Mouse (Mus musculus) neural tube, embryonic 12.5 days (tissue): ENCODE measurements around the gene Prr36. TPM values are rescaled to one million over a fixed set of nuclear protein-coding genes. Genes with fewer than 3 reads are reported as not detected.

Experiments
- ATAC-seq: fragments of 200-750 bp; cut with Nextera tagmentation; 2 replicates; pipeline ENCODE4 v1.8.0; 2017; ENCODE audit warnings: low read depth, mild to moderate bottlenecking, moderate TSS enrichment, moderate library complexity; ENCODE audit not compliant: low FRiP score
- H3K27ac ChIP-seq: fragments of 300-500 bp; sonication (generic); 2 replicates; pipeline ENCODE4 v1.5.1; 2016
- H3K27me3 ChIP-seq: fragments of 300-500 bp; sonication (generic); replicated peaks from 2 replicates; pipeline ENCODE4 v1.6.1; 2016; ENCODE audit warnings: mild to moderate bottlenecking
- H3K36me3 ChIP-seq: fragments of 300-500 bp; sonication (generic); 2 replicates; pipeline ENCODE4 v1.6.1; 2016; ENCODE audit warnings: mild to moderate bottlenecking
- H3K4me1 ChIP-seq: fragments of 300-500 bp; sonication (generic); 2 replicates; pipeline ENCODE4 v1.6.1; 2016
- H3K4me2 ChIP-seq: fragments of 300-500 bp; sonication (generic); replicated peaks from 2 replicates; pipeline ENCODE4 v1.6.1; 2016; ENCODE audit warnings: mild to moderate bottlenecking
- H3K4me3 ChIP-seq: fragments of 300-500 bp; sonication (generic); 2 replicates; pipeline ENCODE4 v1.5.1; 2016
- H3K9ac ChIP-seq: fragments of 300-500 bp; sonication (generic); 2 replicates; pipeline ENCODE4 v1.6.1; 2016; ENCODE audit warnings: mild to moderate bottlenecking
- H3K9me3 ChIP-seq: fragments of 300-500 bp; sonication (generic); 2 replicates; pipeline ENCODE4 v1.6.1; 2016; ENCODE audit warnings: mild to moderate bottlenecking
- WGBS: fragments of 180-500 bp; shearing (Covaris S2); methylation state at CpG from one replicate; pipeline ENCODE4 v1.1.7; 2016; 5-methylcytosine and 5-hydroxymethylcytosine counted together
- polyA plus RNA-seq: library from polyadenylated mRNA; unstranded; fragments of >200 nt; fragmentation: Nextera tagmentation; extraction: Ambion mirVana; gene quantifications from 2 replicates; pipeline ENCODE4 v1.2.1, GENCODE M21; 2016

Gene Prr36
- polyA plus RNA-seq, 1 experiment from 2014 or later, result 40.7 TPM

- Histone ChIP-seq H3K27me3 (peaks cover 4% of the 10 kb centered on the region; the same call in 1 of the 2 replicates), H3K4me3 (peak within 1 kb of the TSS; percentile 86), H3K36me3 (peaks cover 41% of the 10 kb centered on the region), H3K4me2 (peak within 1 kb of the TSS; percentile 88), H3K27ac (peak within 1 kb of the TSS; percentile 80), H3K9ac (peak within 1 kb of the TSS; percentile 83), H3K4me1 (peaks cover 36% of the 10 kb centered on the region), H3K9me3 (no peaks in the 10 kb centered on the region)
- peak; percentile 86 for ATAC-seq
- WGBS, result under 1% methylated on average over 69 of the region's 69 CpGs
Measured at GRCm38 (mm10) chr8:4252934-4253841, 35.9 kb upstream of the Prr36 start, which contains the start of gene Snapc2. TSS of gene Snapc2 (plus strand) at chr8:4253080.

- no peak for ATAC-seq
Measured at GRCm38 (mm10) chr8:4252116-4252760, 35.0 kb upstream of the Prr36 start.

GRCm38 (mm10) chr8:4250306-4250970, 33.2 kb upstream of the Prr36 start:
- Histone ChIP-seq H3K9me3 (no peaks in the 10 kb centered on the region), H3K27ac (no peak overlapping the region), H3K4me3 (no peak overlapping the region), H3K4me1 (peaks cover 19% of the 10 kb centered on the region; the same call in 1 of the 2 replicates), H3K4me2 (no peak overlapping the region; the same call in 1 of the 2 replicates), H3K9ac (no peak overlapping the region), H3K36me3 (peaks cover 51% of the 10 kb centered on the region), H3K27me3 (peaks cover 9% of the 10 kb centered on the region; the same call in 1 of the 2 replicates)
- WGBS, result 30% methylated on average over 26 of the region's 26 CpGs
- peak; percentile 5 for ATAC-seq

More at GRCm38 (mm10) chr8:4252116-4252760, 35.0 kb upstream of the Prr36 start:
- peak overlapping the region; percentile 86 for H3K4me3 ChIP-seq
- peaks cover 26% of the 10 kb centered on the region for H3K4me1 ChIP-seq
- H3K9ac ChIP-seq, result peak overlapping the region; percentile 83; the same call in 1 of the 2 replicates
- WGBS, result 48% methylated on average over 8 of the region's 8 CpGs
- H3K27ac ChIP-seq, result no peak overlapping the region
- peaks cover 9% of the 10 kb centered on the region; the same call in 1 of the 2 replicates for H3K27me3 ChIP-seq
- peaks cover 50% of the 10 kb centered on the region for H3K36me3 ChIP-seq
- no peaks in the 10 kb centered on the region for H3K9me3 ChIP-seq
- H3K4me2 ChIP-seq, result peak overlapping the region; percentile 88

- peaks cover 13% of the 10 kb centered on the region; the same call in 1 of the 2 replicates for H3K4me1 ChIP-seq
- H3K9ac ChIP-seq, result 0 out of 2 replicates have a peak overlapping the region, but pooled peaks have one; percentile 2
- peaks cover 9% of the 10 kb centered on the region; the same call in 1 of the 2 replicates for H3K27me3 ChIP-seq
- H3K36me3 ChIP-seq, result peaks cover 54% of the 10 kb centered on the region
- no peak overlapping the region for H3K4me3 ChIP-seq
- no peak for ATAC-seq
- H3K9me3 ChIP-seq, result no peaks in the 10 kb centered on the region
- H3K4me2 ChIP-seq, result no peak overlapping the region
- WGBS, result 18% methylated on average over 29 of the region's 29 CpGs
- no peak overlapping the region for H3K27ac ChIP-seq
Measured at GRCm38 (mm10) chr8:4249213-4249612, 32.0 kb upstream of the Prr36 start.

DNA sequence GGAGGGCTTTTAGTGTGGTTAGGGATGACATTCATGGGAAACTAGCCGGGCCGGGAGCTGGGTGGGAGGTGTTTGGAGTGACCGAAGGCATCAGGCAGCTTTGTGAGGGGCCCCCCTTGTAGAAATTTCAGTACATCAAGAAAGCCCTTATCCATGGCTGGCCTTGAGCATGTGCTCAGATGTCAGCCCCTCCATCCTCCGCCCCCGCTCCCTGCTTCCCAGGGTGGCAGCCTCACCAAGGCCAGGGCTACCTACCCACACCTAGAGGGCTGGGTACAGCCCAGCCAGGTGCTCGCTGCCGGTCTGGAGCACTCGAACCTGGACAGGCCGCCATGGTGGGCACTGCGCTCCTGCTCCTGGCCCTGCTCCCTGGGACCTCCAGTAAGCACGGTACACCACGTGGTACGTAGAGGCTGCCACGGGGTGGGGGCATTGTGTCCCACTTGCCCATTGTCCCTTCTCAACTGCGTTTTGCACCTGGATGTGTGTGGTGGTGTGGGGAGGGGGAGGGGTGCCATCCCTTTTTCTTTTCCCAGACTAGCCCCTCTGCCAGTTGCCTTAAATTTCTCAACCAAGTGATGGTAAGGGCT, 30.8 kb upstream of the Prr36 start, which contains the start of gene Tgfbr3l:
Gene Tgfbr3l (plus strand): TSS at position 264 of the 590 bp plus-strand sequence.
- Histone ChIP-seq H3K4me2 (no peak within 1 kb of the TSS), H3K4me1 (0 out of 2 replicates have a peak, but pooled peaks cover 5% of the 10 kb centered on the region), H3K27ac (no peak within 1 kb of the TSS), H3K4me3 (no peak within 1 kb of the TSS), H3K9ac (0 out of 2 replicates have a peak within 1 kb of the TSS, but pooled peaks have one; percentile 2), H3K27me3 (peaks cover 9% of the 10 kb centered on the region; the same call in 1 of the 2 replicates), H3K9me3 (no peaks in the 10 kb centered on the region), H3K36me3 (peaks cover 66% of the 10 kb centered on the region)
- 82% methylated on average over 15 of the region's 15 CpGs for WGBS
- ATAC-seq, result no peak

DNA sequence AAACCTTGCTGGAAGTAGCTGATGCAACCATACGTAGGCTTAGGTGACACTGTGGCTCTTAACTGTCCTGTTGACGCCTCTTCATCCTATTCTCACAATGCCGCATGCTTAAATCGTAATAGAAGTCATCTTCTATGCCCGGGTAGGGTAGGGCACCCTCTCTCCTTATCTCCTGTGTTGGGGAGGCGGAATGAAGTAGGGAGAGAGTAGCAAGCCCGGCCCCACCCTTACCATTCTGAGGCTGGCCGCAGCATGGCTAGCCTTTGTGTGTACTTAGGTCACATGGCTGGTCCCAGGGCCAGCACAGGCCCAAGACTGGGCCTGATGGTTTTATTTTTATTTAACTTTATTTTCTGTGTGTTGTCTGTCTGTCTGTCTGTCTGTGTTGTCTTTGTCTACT, 30.0 kb upstream of the Prr36 start:
- 0 out of 2 replicates have a peak, but pooled peaks cover 5% of the 10 kb centered on the region for H3K4me1 ChIP-seq
- H3K9me3 ChIP-seq, result no peaks in the 10 kb centered on the region
- no peak overlapping the region for H3K4me3 ChIP-seq
- H3K27me3 ChIP-seq, result peaks cover 9% of the 10 kb centered on the region; the same call in 1 of the 2 replicates
- H3K27ac ChIP-seq, result no peak overlapping the region
- H3K4me2 ChIP-seq, result no peak overlapping the region
- ATAC-seq, result no peak
- H3K36me3 ChIP-seq, result peaks cover 73% of the 10 kb centered on the region
- no peak overlapping the region for H3K9ac ChIP-seq
- 92% methylated on average over 8 of the region's 8 CpGs for WGBS

- no peaks in the 10 kb centered on the region for H3K9me3 ChIP-seq
- no peak overlapping the region for H3K9ac ChIP-seq
- no peak for ATAC-seq
- H3K4me2 ChIP-seq, result no peak overlapping the region
- no peak overlapping the region for H3K27ac ChIP-seq
- H3K27me3 ChIP-seq, result peaks cover 9% of the 10 kb centered on the region; the same call in 1 of the 2 replicates
- H3K4me1 ChIP-seq, result peaks cover 5% of the 10 kb centered on the region; the same call in 1 of the 2 replicates
- peaks cover 80% of the 10 kb centered on the region for H3K36me3 ChIP-seq
- no peak overlapping the region for H3K4me3 ChIP-seq
- WGBS, result 86% methylated on average over 13 of the region's 13 CpGs
Measured at GRCm38 (mm10) chr8:4245737-4246136, 28.5 kb upstream of the Prr36 start.

GRCm38 (mm10) chr8:4245061-4245460, 27.8 kb upstream of the Prr36 start:
- 92% methylated on average over 5 of the region's 5 CpGs for WGBS
- ATAC-seq, result no peak
- H3K9me3 ChIP-seq, result no peaks in the 10 kb centered on the region
- H3K4me2 ChIP-seq, result no peak overlapping the region
- H3K9ac ChIP-seq, result no peak overlapping the region
- H3K36me3 ChIP-seq, result peaks cover 79% of the 10 kb centered on the region
- peaks cover 9% of the 10 kb centered on the region for H3K4me1 ChIP-seq
- H3K4me3 ChIP-seq, result no peak overlapping the region
- H3K27me3 ChIP-seq, result peaks cover 9% of the 10 kb centered on the region; the same call in 1 of the 2 replicates
- no peak overlapping the region for H3K27ac ChIP-seq

DNA sequence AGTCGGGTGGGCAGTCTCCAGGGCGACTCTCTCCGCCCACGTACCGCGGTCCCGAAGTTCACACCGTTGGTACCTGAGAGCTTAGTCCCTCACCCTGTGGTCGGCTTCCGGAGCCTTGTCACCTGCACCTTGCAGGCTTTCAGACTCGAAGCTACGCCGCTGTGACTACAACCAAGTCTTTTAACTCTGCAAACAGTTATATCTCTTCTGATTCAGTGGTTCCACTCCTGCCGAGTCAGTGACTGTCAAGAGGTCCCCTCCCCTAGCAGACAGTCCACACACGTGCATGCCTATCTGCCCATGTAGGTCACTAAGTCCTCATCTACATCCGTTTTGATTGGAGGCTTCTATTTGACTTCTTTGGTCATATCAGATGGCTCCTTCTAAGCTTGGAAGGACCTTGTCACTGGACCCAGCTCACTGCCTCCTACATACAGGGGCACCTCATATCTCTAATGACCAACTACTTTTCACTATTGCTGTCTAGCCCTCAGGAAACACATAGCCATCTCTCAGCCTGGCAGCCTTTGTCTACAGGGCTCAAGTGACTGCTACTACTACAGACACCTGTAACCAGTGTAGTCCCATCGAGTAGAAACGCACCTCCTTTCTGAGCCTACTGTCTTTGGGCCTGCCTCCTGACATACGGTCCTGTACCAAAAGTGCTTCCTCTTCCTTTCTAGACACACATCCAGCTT, 22.1 kb upstream of the Prr36 start:
- 15% methylated on average over 19 of the region's 19 CpGs for WGBS
- peak overlapping the region; percentile 92 for H3K4me2 ChIP-seq
- peaks cover 19% of the 10 kb centered on the region for H3K4me1 ChIP-seq
- peak overlapping the region; percentile 73 for H3K9ac ChIP-seq
- peaks cover 28% of the 10 kb centered on the region for H3K36me3 ChIP-seq
- peak overlapping the region; percentile 68; the same call in 1 of the 2 replicates for H3K27ac ChIP-seq
- H3K4me3 ChIP-seq, result peak overlapping the region; percentile 80
- H3K9me3 ChIP-seq, result no peaks in the 10 kb centered on the region
- ATAC-seq, result peak; percentile 39
- 0 out of 2 replicates have a peak, but pooled peaks cover 4% of the 10 kb centered on the region for H3K27me3 ChIP-seq

DNA sequence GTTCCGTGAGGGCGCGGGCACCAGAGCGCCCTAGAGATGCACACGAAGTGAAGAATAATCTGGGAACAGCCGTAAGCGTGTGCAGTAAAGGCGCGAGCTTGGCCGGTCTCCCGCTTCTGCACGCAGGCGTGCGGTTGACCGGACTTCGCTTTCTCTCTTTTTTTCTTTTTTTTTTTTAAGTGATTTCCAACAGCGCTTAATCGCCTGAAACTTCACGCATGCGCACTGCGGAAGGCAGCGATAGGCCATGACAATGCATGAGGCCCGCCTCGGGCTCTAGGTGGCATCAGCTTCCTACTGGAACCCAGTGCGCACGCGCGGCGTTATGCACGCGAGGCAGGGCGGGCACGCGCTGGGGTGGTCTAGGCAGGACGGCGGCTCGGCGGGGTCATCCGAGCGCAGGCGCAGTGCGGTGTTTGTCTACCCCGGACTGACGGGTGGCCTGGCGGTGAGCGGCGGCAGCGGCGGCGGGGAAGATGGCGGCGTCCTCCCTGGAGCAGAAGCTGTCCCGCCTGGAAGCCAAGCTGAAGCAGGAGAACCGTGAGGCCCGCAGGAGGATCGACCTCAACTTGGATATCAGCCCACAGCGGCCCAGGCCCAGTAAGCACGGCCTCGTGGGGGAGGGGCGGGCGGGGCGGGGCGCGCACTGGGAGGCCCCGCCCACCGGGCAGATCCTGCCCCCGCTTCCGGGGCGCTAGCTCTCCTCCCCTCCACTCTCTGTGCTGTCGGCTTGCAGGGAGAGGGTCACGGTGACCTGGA, 21.4 kb upstream of the Prr36 start, which contains the start of the genes Map2k7 and Gm49320:
Gene Map2k7 (plus strand): TSS at position 307 of the 759 bp plus-strand sequence.
Gene Gm49320 (plus strand): TSS at position 432 of the 759 bp plus-strand sequence.
- ATAC-seq, result peak; percentile 94
- H3K4me1 ChIP-seq, result peaks cover 19% of the 10 kb centered on the region

More for the DNA sequence above, 21.4 kb upstream of the Prr36 start, which contains the start of the genes Map2k7 and Gm49320:
- Histone ChIP-seq H3K36me3 (peaks cover 21% of the 10 kb centered on the region), H3K27ac (peak within 1 kb of the TSS; percentile 76), H3K9me3 (no peaks in the 10 kb centered on the region), H3K4me3 (peak within 1 kb of the TSS; percentile 80), H3K27me3 (0 out of 2 replicates have a peak, but pooled peaks cover 4% of the 10 kb centered on the region), H3K4me2 (peak within 1 kb of the TSS; percentile 92), H3K9ac (peak within 1 kb of the TSS; percentile 73)
- WGBS, result under 1% methylated on average over 60 of the region's 71 CpGs
